Mouse (Mus musculus) limb, embryonic 12.5 days (tissue): ENCODE data around the gene Cideb. TPM values are rescaled to one million over a fixed set of nuclear protein-coding genes. Genes with fewer than 3 reads are reported as not detected.

Experiments
- ATAC-seq: fragments of 200-750 bp; cut with Nextera tagmentation; 2 replicates; pipeline ENCODE4 v1.8.0; 2017; ENCODE audit warnings: low read depth, moderate TSS enrichment; ENCODE audit not compliant: insufficient number of reproducible peaks, insufficient read depth, low FRiP score, low TSS enrichment
- H3K27ac ChIP-seq: fragments of 300-500 bp; sonication (generic); 2 replicates; pipeline ENCODE4 v1.5.1; 2016; ENCODE audit warnings: mild to moderate bottlenecking, moderate library complexity
- H3K27me3 ChIP-seq: fragments of 300-500 bp; sonication (generic); 2 replicates; pipeline ENCODE4 v1.6.1; 2016; ENCODE audit warnings: mild to moderate bottlenecking, moderate library complexity
- H3K36me3 ChIP-seq: fragments of 300-500 bp; sonication (generic); 2 replicates; pipeline ENCODE4 v1.6.1; 2016; ENCODE audit warnings: mild to moderate bottlenecking, moderate library complexity
- H3K4me1 ChIP-seq: fragments of 300-500 bp; sonication (generic); replicated peaks from 2 replicates; pipeline ENCODE4 v1.6.1; 2016
- H3K4me2 ChIP-seq: fragments of 300-500 bp; sonication (generic); 2 replicates; pipeline ENCODE4 v1.6.1; 2016; ENCODE audit warnings: mild to moderate bottlenecking, moderate library complexity
- H3K4me3 ChIP-seq: fragments of 300-500 bp; sonication (generic); replicated peaks from 2 replicates; pipeline ENCODE4 v1.5.1; 2016; ENCODE audit warnings: mild to moderate bottlenecking
- H3K9ac ChIP-seq: fragments of 300-500 bp; sonication (generic); replicated peaks from 2 replicates; pipeline ENCODE4 v1.6.1; 2016; ENCODE audit warnings: mild to moderate bottlenecking, moderate library complexity
- H3K9me3 ChIP-seq: fragments of 300-500 bp; sonication (generic); 2 replicates; pipeline ENCODE4 v1.6.1; 2016; ENCODE audit warnings: mild to moderate bottlenecking, moderate library complexity
- WGBS: fragments of 180-500 bp; shearing (Covaris S2); methylation state at CpG from one replicate; pipeline ENCODE4 v1.1.7; 2016; 5-methylcytosine and 5-hydroxymethylcytosine counted together
- polyA plus RNA-seq: library from polyadenylated mRNA; unstranded; fragments of >200 nt; fragmentation: Nextera tagmentation; extraction: Ambion mirVana; gene quantifications from 2 replicates; pipeline ENCODE4 v1.2.1, GENCODE M21; 2016

Gene Cideb
- 0.60 TPM in 1 of 2 replicates, not detected in the other for polyA plus RNA-seq

DNA sequence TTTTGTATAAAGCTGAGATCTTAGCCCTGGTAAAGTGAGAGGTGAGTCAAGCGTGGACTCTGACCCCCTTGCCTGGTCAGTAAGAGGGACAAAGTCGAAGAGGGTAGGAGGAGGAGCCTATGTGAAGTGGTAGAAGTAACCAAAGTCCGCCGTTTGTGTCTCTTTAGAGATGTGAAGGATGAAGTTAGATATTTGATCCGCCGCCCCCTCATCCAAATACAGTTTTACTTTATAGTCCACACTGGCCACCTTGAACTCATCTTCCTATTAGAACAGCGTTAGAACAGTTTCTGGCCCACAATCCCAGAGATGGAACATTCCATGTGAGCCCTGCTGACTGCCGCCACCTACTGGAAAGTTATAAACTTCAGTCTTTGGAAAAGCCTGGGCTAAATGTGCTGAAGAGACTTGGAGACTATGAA is at the start of gene Cideb:
Gene Cideb (minus strand): TSS at position 96 of the 422 bp plus-strand sequence.
- H3K27me3 ChIP-seq, result peaks cover 25% of the 10 kb centered on the region
- H3K4me2 ChIP-seq, result peak within 1 kb of the TSS; percentile 27; the same call in 1 of the 2 replicates
- H3K36me3 ChIP-seq, result peaks cover 35% of the 10 kb centered on the region
- no peak within 1 kb of the TSS for H3K9ac ChIP-seq
- WGBS, result 20% methylated on average over 8 of the region's 8 CpGs
- H3K9me3 ChIP-seq, result no peaks in the 10 kb centered on the region
- ATAC-seq, result no peak
- H3K27ac ChIP-seq, result no peak within 1 kb of the TSS
- H3K4me3 ChIP-seq, result no peak within 1 kb of the TSS
- peaks cover 22% of the 10 kb centered on the region for H3K4me1 ChIP-seq

DNA sequence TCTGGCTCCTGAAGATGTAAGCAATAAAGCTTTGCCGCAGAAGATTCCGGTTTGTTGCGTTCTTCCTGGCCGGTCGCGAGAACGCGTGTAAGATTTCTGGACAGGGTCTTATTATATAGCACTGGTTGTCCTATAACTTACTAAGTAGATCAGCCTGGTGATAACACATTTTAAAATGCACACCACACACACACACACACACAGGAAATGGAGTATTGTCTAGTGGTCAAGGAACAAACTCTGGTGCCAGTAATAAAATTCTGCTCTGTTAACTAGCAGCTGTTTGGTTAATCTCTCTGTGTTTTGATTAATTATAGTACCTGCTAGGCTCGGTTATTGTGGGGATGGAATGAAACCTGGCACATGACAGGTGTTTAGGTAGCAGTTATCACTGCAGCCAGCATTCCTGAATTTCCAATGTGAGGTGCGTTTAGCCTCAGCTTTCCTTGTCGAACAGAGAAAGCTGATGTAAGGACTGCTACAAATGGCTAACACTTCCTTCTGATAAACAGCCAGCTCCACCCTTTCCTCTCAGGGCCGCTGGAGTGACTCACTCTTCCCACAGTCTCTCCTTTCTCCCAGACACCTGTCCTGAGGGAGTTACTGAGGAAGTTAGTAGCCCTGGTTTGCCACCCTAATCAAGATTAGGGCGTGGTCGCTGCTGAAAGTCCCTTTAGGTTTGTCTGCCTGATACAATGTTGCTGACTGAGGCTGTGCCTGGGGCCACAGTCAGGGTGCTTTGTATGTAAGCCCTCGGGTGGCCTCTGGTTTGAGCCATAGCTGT is 37.3 kb upstream of the Cideb start:
- no peak overlapping the region for H3K4me2 ChIP-seq
- no peaks in the 10 kb centered on the region for H3K9me3 ChIP-seq
- H3K27ac ChIP-seq, result no peak overlapping the region
- H3K4me3 ChIP-seq, result no peak overlapping the region
- no peaks in the 10 kb centered on the region for H3K36me3 ChIP-seq
- H3K27me3 ChIP-seq, result no peaks in the 10 kb centered on the region
- H3K9ac ChIP-seq, result no peak overlapping the region
- H3K4me1 ChIP-seq, result no peaks in the 10 kb centered on the region
- WGBS, result 82% methylated on average over 15 of the region's 15 CpGs
- ATAC-seq, result no peak

DNA sequence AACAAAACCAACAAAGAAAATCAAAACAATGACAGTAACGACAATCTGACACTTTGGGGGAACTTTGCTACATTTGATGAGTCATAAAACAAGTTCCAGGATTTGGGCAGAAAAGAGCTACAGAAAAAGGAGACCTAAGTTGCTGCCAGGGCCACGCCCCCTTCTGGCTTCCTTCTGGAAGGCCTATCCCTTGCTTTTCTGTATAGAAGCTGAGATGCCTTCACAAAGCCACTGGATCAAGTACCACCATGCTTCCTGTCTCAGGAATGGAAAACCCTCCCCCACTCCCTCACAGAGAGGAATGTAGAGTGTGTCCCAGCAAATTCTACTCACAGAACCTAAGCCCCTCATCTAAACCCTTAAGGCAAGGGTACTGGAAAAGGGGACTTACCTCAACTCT is 35.7 kb upstream of the Cideb start:
- Histone ChIP-seq H3K4me3 (no peak overlapping the region), H3K9ac (no peak overlapping the region), H3K4me2 (no peak overlapping the region), H3K27me3 (peaks cover 13% of the 10 kb centered on the region), H3K9me3 (no peaks in the 10 kb centered on the region), H3K27ac (no peak overlapping the region), H3K4me1 (no peaks in the 10 kb centered on the region), H3K36me3 (no peaks in the 10 kb centered on the region)
- no peak for ATAC-seq
- 63% methylated on average over 2 of the region's 2 CpGs for WGBS

DNA sequence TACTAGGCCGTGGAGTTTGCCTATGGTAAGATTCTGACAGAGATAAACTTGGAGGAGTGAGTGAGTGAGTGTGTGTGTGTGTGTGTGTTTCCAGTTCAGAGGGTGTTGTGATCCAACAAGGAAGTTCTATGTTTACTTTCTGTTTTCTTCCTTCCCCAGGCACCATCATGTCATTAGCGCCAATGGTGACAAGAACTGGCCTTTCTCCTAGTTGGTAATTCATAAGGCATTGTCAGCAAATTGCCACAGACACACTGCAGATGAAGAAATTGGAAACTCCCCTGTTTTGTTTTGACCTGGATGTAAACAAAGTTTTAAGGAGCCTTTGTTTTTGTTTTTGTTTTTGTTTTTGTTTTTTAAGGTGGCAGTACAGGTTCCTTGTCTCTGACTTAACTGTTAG is 35.2 kb upstream of the Cideb start:
- WGBS, result 61% methylated on average over 2 of the region's 2 CpGs
- H3K4me3 ChIP-seq, result no peak overlapping the region
- no peaks in the 10 kb centered on the region for H3K36me3 ChIP-seq
- no peak for ATAC-seq
- H3K27ac ChIP-seq, result no peak overlapping the region
- no peak overlapping the region for H3K4me2 ChIP-seq
- no peaks in the 10 kb centered on the region for H3K9me3 ChIP-seq
- no peak overlapping the region for H3K9ac ChIP-seq
- H3K27me3 ChIP-seq, result peaks cover 18% of the 10 kb centered on the region
- 0 out of 2 replicates have a peak, but pooled peaks cover 1% of the 10 kb centered on the region for H3K4me1 ChIP-seq

DNA sequence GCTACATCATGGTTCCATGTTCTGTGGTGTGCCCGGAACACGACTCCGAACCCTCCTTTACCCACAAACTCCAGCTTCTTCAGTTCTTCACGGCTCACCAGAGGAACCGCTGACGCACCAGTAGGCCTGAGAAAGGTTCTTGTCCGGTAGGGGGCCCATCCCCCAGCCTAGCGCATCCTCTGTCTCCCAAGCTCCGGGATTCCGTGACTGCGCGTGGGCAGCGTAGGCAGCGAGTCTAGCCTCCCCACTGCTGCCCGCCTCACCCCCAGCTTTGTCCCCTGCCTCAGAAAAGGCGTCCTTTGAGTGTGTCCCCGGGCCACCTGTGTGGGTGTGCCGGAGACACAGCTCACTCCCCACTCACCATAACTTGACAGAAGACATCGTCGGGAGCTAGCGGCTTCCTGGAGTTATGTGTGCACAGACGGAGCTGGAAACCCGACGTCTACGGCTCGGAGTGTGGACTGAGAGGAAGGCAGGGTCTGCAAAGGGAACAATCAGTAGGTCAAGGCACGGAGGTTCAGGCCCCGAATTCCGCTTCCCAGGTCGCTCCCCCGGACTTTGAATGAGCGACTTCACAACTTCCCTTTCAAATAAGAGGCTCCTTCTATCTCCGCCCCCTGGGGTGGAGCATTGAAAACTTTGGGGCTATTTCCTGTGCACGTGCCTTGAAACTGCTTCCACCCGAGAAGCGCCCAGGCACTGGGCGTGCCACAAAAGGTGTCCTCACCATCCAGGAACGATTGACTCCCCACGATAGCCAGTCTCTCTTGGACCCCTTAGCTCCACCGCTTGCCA is 30.2 kb upstream of the Cideb start, which contains the start of gene Ripk3:
Gene Ripk3 (minus strand): TSS at position 610 of the 795 bp plus-strand sequence.
- Histone ChIP-seq H3K27me3 (peaks cover 67% of the 10 kb centered on the region), H3K27ac (no peak within 1 kb of the TSS)

DNA sequence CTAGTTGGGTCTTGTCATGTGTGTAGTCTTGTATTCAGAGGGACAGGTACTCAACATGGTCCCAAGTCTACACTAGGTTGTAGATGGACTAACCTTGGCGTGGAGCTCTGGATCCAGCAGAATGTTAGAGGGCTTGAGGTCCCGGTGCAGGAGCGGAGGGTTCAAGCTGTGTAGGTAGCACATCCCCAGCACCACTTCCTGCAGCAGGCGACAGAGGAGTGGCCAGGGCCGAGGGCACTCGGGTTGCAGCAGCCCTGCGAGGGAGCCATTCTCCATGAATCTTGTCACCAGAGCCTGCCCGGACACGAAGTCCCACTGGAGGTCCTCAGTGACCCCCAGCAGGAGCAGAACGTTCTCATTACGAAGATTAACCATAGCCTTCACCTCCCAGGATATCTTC is 29.5 kb upstream of the Cideb start:
- Histone ChIP-seq H3K27ac (no peak overlapping the region), H3K9me3 (no peaks in the 10 kb centered on the region), H3K9ac (no peak overlapping the region), H3K36me3 (0 out of 2 replicates have a peak, but pooled peaks cover 5% of the 10 kb centered on the region), H3K4me3 (peak overlapping the region; percentile 46), H3K4me2 (peak overlapping the region; percentile 76), H3K27me3 (peaks cover 69% of the 10 kb centered on the region), H3K4me1 (peaks cover 19% of the 10 kb centered on the region)
- no peak for ATAC-seq
- WGBS, result 38% methylated on average over 11 of the region's 11 CpGs

More for the DNA sequence above, 30.2 kb upstream of the Cideb start, which contains the start of gene Ripk3:
- WGBS, result 6% methylated on average over 40 of the region's 40 CpGs
- Histone ChIP-seq H3K36me3 (0 out of 2 replicates have a peak, but pooled peaks cover 5% of the 10 kb centered on the region), H3K4me2 (peak within 1 kb of the TSS; percentile 76), H3K9ac (peak within 1 kb of the TSS; percentile 61), H3K4me3 (peak within 1 kb of the TSS; percentile 46), H3K4me1 (peaks cover 17% of the 10 kb centered on the region), H3K9me3 (no peaks in the 10 kb centered on the region)
- ATAC-seq, result no peak

DNA sequence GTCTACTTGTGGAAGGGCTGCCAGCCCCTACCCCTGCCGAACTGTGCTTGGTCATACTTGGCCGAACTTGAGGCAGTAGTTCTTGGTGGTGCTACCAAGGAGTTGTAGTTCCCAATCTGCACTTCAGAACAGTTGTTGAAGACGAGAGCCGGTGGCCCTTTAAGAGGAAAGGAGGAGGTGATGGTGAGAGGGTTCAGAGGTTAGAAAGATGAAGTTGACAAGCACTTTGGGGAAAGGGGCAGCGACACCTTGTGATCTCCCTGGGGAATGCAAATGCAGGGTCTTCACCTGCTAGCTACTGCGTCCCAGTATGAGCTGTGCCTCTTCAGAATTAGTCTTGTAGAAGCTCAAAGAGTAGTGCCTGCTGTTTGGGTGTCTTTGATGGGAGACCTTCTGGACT is 26.9 kb upstream of the Cideb start:
- Histone ChIP-seq H3K9me3 (no peaks in the 10 kb centered on the region), H3K36me3 (0 out of 2 replicates have a peak, but pooled peaks cover 5% of the 10 kb centered on the region), H3K27ac (no peak overlapping the region), H3K4me3 (no peak overlapping the region), H3K4me1 (peaks cover 33% of the 10 kb centered on the region), H3K27me3 (peaks cover 78% of the 10 kb centered on the region), H3K4me2 (no peak overlapping the region), H3K9ac (no peak overlapping the region)
- 29% methylated on average over 6 of the region's 6 CpGs for WGBS
- ATAC-seq, result no peak

DNA sequence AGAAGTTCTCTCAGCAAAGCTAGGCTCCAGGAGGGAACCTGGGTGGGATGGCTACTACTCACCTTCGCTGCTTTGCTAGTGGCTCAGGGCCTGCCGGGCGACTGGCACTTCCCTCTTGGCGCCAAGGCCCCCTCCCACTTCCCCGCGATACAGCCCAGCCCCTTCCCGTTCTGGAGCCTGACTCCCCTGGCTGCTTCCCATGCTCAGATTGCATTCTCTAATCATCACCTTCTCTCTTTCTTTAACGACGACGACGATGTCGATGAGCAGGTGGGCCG is 25.6 kb upstream of the Cideb start, which contains the start of gene Adcy4:
Gene Adcy4 (minus strand): TSS at position 138 of the 278 bp plus-strand sequence.
- Histone ChIP-seq H3K9me3 (no peaks in the 10 kb centered on the region), H3K27me3 (peaks cover 66% of the 10 kb centered on the region), H3K9ac (peak within 1 kb of the TSS; percentile 65), H3K4me3 (peak within 1 kb of the TSS; percentile 54), H3K4me2 (peak within 1 kb of the TSS; percentile 78), H3K36me3 (peaks cover 5% of the 10 kb centered on the region; the same call in 1 of the 2 replicates), H3K27ac (peak within 1 kb of the TSS; percentile 80), H3K4me1 (peaks cover 33% of the 10 kb centered on the region)
- no peak for ATAC-seq
- 3% methylated on average over 13 of the region's 13 CpGs for WGBS

DNA sequence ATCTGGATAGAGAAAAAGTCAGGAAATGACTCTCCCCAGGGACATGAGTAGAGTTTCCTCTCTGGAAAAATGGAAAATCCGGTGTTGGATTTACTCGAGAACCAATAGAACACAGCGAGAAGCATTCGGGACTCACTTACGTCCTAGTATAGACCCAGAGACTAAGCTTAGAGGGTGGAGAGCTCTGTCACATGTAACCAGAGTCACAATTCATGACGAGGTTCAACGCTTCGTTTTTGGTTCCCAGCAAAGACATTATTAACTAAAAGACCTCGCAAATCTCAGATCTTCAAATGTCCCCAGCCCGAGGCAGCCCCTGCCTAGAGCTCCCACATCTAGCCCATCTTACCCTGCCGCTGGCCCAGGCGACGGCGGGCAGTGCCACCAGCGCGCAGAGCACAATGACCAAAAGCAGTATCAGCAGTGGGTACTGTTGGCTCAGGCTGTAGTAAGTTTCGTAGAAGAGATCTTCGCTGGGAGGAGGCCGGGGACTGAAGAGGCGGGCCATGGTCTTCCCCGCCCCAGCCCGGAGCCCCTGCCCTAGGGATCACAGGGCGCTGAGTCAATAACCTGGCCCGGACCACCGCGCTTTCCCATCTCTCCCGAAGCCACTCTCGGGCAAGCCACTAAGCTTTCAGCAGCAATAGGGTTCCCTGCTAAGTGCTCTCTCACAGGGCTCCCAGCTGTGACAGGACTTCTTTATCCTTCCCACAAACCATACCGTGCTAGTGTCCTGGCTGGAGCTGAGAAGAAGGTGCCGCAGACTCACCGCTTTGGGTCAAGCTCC is 25.1 kb upstream of the Cideb start:
- H3K9me3 ChIP-seq, result no peaks in the 10 kb centered on the region
- H3K27me3 ChIP-seq, result peaks cover 62% of the 10 kb centered on the region
- 2% methylated on average over 31 of the region's 31 CpGs for WGBS
- H3K4me3 ChIP-seq, result peak overlapping the region; percentile 54
- H3K9ac ChIP-seq, result peak overlapping the region; percentile 65
- H3K4me2 ChIP-seq, result peak overlapping the region; percentile 78
- ATAC-seq, result peak; percentile 34; the same call in 1 of the 2 replicates
- peak overlapping the region; percentile 79 for H3K27ac ChIP-seq
- H3K36me3 ChIP-seq, result peaks cover 11% of the 10 kb centered on the region
- H3K4me1 ChIP-seq, result peaks cover 31% of the 10 kb centered on the region

DNA sequence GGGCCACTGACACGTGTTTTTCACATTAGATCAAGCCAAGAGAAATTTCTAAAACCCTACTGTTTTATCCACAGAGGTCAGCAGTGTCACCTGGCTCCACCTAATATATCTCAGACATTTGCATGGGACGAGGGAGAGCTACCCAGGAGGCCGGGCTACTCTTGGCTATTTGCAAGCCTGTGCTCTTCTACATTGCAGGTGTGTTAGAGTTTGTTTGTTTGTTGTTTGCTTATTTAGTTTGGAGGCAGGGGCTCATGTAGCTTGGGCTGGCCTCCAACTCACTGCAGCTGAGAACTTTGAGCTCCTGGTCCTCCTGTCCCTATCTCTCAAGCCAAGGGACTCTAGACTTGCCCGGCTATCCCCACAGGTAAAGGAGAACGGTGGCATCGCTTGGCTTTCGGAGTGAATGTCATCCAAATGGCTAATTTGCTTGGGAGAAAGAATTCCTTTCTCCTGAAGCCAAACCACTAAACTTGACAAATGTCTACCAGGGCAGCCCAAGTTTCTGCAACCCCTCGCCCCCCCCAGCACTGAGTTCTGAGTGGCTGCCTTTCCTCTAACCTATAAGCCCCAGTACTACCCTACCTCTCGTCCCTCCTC is 24.2 kb upstream of the Cideb start:
- Histone ChIP-seq H3K27ac (peak overlapping the region; percentile 80), H3K4me1 (peaks cover 27% of the 10 kb centered on the region), H3K4me2 (peak overlapping the region; percentile 78), H3K9ac (0 out of 2 replicates have a peak overlapping the region, but pooled peaks have one; percentile 27), H3K9me3 (no peaks in the 10 kb centered on the region), H3K36me3 (peaks cover 20% of the 10 kb centered on the region), H3K27me3 (peaks cover 53% of the 10 kb centered on the region), H3K4me3 (peak overlapping the region; percentile 54)
- 51% methylated on average over 9 of the region's 9 CpGs for WGBS
- no peak for ATAC-seq
